Mouse (Mus musculus) intestine, embryonic 16.5 days (tissue): ENCODE results near the gene Uckl1. TPM values are rescaled to one million over a fixed set of nuclear protein-coding genes. Genes with fewer than 3 reads are reported as not detected.

Experiments used
- ATAC-seq: fragments of 200-750 bp; cut with Nextera tagmentation; 2 replicates; pipeline ENCODE4 v1.8.0; 2017; ENCODE audit warnings: moderate TSS enrichment, moderate library complexity
- H3K27ac ChIP-seq: fragments of 300-500 bp; sonication (generic); 2 replicates; pipeline ENCODE4 v1.5.1; 2014; ENCODE audit warnings: mild to moderate bottlenecking, low read length
- H3K27me3 ChIP-seq: fragments of 300-500 bp; sonication (generic); replicated peaks from 2 replicates; pipeline ENCODE4 v1.6.1; 2014; ENCODE audit warnings: low read length, control low read depth, mixed read lengths; ENCODE audit not compliant: control insufficient read depth, insufficient read depth
- H3K36me3 ChIP-seq: fragments of 300-500 bp; sonication (generic); 2 replicates; pipeline ENCODE4 v1.6.1; 2014; ENCODE audit warnings: low read length, control low read depth; ENCODE audit not compliant: control insufficient read depth, insufficient read depth
- H3K4me1 ChIP-seq: fragments of 300-500 bp; sonication (generic); 2 replicates; pipeline ENCODE4 v1.6.1; 2014; ENCODE audit warnings: low read length, control low read depth, mixed read lengths; ENCODE audit not compliant: control insufficient read depth, insufficient read depth
- H3K4me2 ChIP-seq: fragments of 300-500 bp; sonication (generic); 2 replicates; pipeline ENCODE4 v1.6.1; 2014; ENCODE audit warnings: low read depth, low read length, control low read depth
- H3K4me3 ChIP-seq: fragments of 300-500 bp; sonication (generic); 2 replicates; pipeline ENCODE4 v1.5.1; 2014; ENCODE audit warnings: mild to moderate bottlenecking, low read length
- H3K9ac ChIP-seq: fragments of 300-500 bp; sonication (generic); 2 replicates; pipeline ENCODE4 v1.6.1; 2014; ENCODE audit warnings: low read depth, low read length
- H3K9me3 ChIP-seq: fragments of 300-500 bp; sonication (generic); 2 replicates; pipeline ENCODE4 v1.6.1; 2016; ENCODE audit warnings: low read length, control low read depth; ENCODE audit not compliant: control insufficient read depth
- WGBS: fragments of 180-500 bp; shearing (Covaris S2); extraction: QIAGEN DNeasy Blood & Tissue Kit; methylation state at CpG from one replicate; pipeline ENCODE4 v1.1.7; 2014; 5-methylcytosine and 5-hydroxymethylcytosine counted together
- polyA plus RNA-seq: library from polyadenylated mRNA; unstranded; fragments of >200 nt; fragmentation: Nextera tagmentation; extraction: Ambion mirVana; gene quantifications from 2 replicates; pipeline ENCODE4 v1.2.1, GENCODE M21; 2015

The Uckl1 gene
- polyA plus RNA-seq, 1 experiment from 2014 or later: 78.0 TPM

DNA sequence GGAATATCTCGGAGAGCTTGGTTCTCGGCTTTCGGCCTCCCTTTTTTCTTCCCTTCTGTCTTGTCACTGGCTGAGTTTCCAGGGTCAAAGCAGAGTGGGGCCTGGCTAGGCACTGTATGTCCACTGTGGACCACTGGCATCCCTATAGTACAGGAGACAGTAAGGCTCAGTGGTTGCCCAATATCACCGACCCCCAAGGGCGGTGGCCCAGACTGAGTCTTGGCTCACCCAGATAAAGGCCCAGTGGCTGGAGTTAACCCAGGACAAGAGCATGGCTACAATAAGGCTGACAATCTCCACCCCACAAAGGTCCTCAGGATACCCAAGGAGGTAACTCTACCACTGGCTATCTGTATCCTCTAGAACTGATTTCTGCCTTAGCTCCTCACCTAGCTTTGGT is 5.8 kb upstream of the Uckl1 start:
- ATAC-seq: no peak
- Histone ChIP-seq H3K4me3 (no peak overlapping the region), H3K4me2 (no peak overlapping the region), H3K9me3 (no peaks in the 10 kb centered on the region), H3K27me3 (no peaks in the 10 kb centered on the region), H3K4me1 (peaks cover 8% of the 10 kb centered on the region), H3K36me3 (peaks cover 20% of the 10 kb centered on the region; the same call in 1 of the 2 replicates), H3K9ac (no peak overlapping the region), H3K27ac (no peak overlapping the region)
- WGBS: 91% methylated on average over 5 of the region's 5 CpGs

DNA sequence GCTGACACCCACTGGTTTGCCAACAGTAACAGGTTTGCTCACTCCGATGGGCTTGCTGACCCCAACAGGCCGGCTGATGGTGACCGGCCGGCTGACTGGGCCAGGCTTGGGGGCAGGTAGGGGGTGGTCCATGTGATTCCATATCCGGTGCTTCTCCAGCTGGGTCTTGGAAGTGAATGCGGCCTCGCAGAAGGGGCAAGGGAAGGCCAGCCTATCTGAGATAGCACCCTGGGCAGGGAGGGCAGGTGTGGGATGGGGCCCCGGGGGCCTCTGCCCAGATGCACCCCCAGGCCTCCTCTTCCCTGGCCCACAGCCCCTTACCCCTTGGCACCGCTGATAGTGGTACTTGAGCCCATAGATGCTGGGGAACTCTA is 5.0 kb upstream of the Uckl1 start:
- no peak overlapping the region for H3K9ac ChIP-seq
- H3K9me3 ChIP-seq: no peaks in the 10 kb centered on the region
- no peak overlapping the region for H3K4me3 ChIP-seq
- peaks cover 8% of the 10 kb centered on the region for H3K4me1 ChIP-seq
- H3K4me2 ChIP-seq: no peak overlapping the region
- no peaks in the 10 kb centered on the region for H3K27me3 ChIP-seq
- peaks cover 20% of the 10 kb centered on the region; the same call in 1 of the 2 replicates for H3K36me3 ChIP-seq
- no peak for ATAC-seq
- WGBS: 95% methylated on average over 9 of the region's 9 CpGs
- no peak overlapping the region for H3K27ac ChIP-seq

DNA sequence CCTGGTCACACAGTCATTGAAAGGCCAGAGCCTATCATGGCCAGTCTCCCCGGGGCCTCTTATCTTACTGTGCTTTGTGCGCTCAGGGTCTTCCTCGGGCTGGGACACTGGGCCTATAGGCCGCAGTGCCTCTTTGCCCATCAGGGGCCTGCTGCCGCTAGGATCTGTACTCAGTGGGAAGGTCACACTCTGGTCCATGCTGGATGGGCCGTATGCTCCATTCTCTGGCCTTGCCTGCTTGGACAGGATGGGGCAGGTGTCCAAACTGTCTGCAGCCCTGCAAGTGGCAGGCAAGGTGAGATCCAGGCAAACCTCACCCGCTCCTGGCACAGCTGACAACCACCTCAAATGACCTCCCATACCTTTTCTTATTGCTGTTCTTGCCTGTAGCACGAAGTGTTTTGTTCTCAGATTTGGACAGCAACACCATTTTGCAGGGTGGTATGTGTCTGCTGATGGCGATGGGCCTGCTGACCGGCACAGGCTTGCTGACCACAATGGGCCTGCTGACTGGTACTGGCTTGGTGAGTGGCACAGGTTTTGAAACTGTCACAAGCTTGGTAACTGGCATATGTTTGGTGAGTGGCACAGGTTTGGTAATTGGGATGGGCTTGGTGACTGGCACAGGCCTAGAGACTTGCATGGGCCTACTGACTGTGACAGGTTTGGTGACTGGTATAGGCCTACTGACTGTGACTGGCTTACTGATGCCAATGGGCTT is 4.5 kb upstream of the Uckl1 start:
- Histone ChIP-seq H3K36me3 (peaks cover 20% of the 10 kb centered on the region; the same call in 1 of the 2 replicates), H3K4me3 (no peak overlapping the region), H3K9ac (no peak overlapping the region), H3K27me3 (no peaks in the 10 kb centered on the region), H3K9me3 (no peaks in the 10 kb centered on the region), H3K27ac (no peak overlapping the region), H3K4me1 (peaks cover 8% of the 10 kb centered on the region), H3K4me2 (no peak overlapping the region)
- WGBS: 91% methylated on average over 10 of the region's 10 CpGs
- no peak for ATAC-seq

- Histone ChIP-seq H3K4me3 (no peak overlapping the region), H3K9me3 (no peaks in the 10 kb centered on the region), H3K9ac (no peak overlapping the region), H3K27ac (no peak overlapping the region), H3K27me3 (no peaks in the 10 kb centered on the region), H3K4me2 (no peak overlapping the region), H3K36me3 (peaks cover 20% of the 10 kb centered on the region; the same call in 1 of the 2 replicates), H3K4me1 (peaks cover 8% of the 10 kb centered on the region)
- WGBS: 89% methylated on average over 11 of the region's 11 CpGs
- ATAC-seq: no peak
These were observed 3.6 kb upstream of the Uckl1 start for GRCm38 (mm10) chr2:181588229-181588780.

- H3K4me1 ChIP-seq: peaks cover 8% of the 10 kb centered on the region
- no peak overlapping the region for H3K4me2 ChIP-seq
- no peak overlapping the region for H3K27ac ChIP-seq
- H3K9me3 ChIP-seq: no peaks in the 10 kb centered on the region
- ATAC-seq: no peak
- no peak overlapping the region for H3K9ac ChIP-seq
- 79% methylated on average over 6 of the region's 6 CpGs for WGBS
- H3K27me3 ChIP-seq: no peaks in the 10 kb centered on the region
- H3K36me3 ChIP-seq: peaks cover 20% of the 10 kb centered on the region; the same call in 1 of the 2 replicates
- H3K4me3 ChIP-seq: no peak overlapping the region
These were observed 3.1 kb upstream of the Uckl1 start for GRCm38 (mm10) chr2:181587796-181588195.

DNA sequence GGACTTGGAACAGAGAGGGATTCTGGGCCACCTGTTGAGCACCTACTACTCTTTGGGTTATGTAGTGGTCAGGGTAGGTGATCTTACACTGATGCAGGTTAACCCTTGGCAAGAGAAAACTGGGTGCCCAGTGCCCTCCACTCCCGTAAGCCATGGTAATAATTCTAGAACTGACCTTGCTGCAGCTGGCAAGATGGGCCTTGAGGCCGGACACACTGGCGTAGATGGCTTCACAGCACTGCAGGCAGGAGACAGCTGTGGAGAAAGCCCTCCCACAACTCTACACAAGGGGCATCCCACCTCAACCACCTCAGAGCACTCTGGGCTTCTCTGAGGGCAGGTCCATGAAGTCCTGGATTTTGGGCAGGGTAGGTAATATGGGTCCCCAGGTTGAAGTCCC is 1.4 kb upstream of the Uckl1 start:
- no peak overlapping the region for H3K4me3 ChIP-seq
- WGBS: 93% methylated on average over 3 of the region's 3 CpGs
- no peak overlapping the region for H3K27ac ChIP-seq
- no peaks in the 10 kb centered on the region for H3K27me3 ChIP-seq
- no peak overlapping the region for H3K9ac ChIP-seq
- H3K4me1 ChIP-seq: peaks cover under 1% of the 10 kb centered on the region
- H3K9me3 ChIP-seq: no peaks in the 10 kb centered on the region
- ATAC-seq: no peak
- no peak overlapping the region for H3K4me2 ChIP-seq
- H3K36me3 ChIP-seq: peaks cover 20% of the 10 kb centered on the region; the same call in 1 of the 2 replicates

DNA sequence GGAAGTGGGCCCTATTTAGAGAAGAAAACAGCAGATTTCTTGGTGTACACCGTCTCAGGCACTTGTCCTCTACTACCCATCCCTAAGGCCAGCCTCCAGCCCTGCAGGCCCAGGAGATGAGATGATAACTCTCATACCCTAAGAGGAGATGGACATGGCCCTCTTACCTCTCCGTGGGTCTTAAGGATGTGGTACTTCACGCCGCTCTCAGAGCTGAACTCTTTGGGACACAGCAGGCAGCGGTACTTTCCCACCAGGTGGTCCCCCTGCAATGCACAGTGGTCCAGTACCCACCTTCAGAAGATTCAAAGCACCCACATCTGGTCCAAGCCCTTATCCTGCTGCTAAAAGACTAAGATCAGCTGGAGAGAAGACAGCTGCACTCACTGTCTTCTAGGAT is 814 bp upstream of the Uckl1 start:
- ATAC-seq: no peak
- H3K27ac ChIP-seq: no peak overlapping the region
- H3K27me3 ChIP-seq: no peaks in the 10 kb centered on the region
- H3K4me3 ChIP-seq: no peak overlapping the region
- H3K36me3 ChIP-seq: peaks cover 20% of the 10 kb centered on the region; the same call in 1 of the 2 replicates
- H3K9ac ChIP-seq: no peak overlapping the region
- 93% methylated on average over 5 of the region's 5 CpGs for WGBS
- no peaks in the 10 kb centered on the region for H3K9me3 ChIP-seq
- no peak overlapping the region for H3K4me2 ChIP-seq
- peaks cover 4% of the 10 kb centered on the region; the same call in 1 of the 2 replicates for H3K4me1 ChIP-seq

DNA sequence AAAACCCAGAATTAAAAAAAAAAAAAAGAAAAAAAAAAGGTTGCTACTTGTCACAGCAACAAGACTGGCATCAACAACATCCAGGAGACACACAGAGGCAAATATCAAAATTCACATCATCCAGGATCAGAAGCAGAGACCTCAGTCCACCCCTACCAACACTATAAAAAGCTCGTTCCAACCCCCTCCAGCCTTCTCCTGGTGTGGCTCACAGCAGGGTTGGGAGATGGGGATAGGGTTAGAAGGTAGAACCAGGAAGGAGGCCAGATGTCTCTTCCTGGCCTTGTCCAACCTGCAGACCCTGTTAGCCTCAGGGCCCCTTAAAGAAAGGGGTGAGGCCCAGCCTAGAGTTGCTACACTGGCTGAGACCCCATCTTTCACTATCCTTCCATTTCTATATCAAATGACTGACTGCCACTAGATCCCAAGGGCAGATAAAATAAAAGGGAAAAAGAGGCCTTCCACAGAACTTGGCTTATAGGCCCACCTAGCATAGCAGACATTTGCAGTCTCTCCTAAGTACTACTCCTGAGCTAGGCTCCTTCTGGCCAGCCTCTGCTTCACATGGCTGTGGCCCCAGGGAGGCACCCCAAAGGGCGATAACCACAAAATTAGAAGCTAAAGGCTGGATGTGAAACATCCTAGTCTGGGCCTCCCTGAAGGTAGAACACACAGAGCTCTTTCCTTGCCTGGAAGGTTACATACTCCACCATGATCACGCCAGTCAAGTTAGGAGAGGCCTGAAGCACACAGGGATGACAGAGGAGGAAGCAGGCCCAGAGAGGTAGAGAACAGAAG is 1.0 kb downstream of the Uckl1 start:
- 91% methylated on average over 3 of the region's 3 CpGs for WGBS
- no peak for ATAC-seq
- Histone ChIP-seq H3K27me3 (no peaks in the 10 kb centered on the region), H3K27ac (no peak overlapping the region), H3K4me1 (peaks cover 20% of the 10 kb centered on the region), H3K36me3 (0 out of 2 replicates have a peak, but pooled peaks cover 14% of the 10 kb centered on the region), H3K9ac (no peak overlapping the region), H3K9me3 (no peaks in the 10 kb centered on the region), H3K4me3 (no peak overlapping the region), H3K4me2 (no peak overlapping the region)

- Histone ChIP-seq H3K4me1 (peaks cover 22% of the 10 kb centered on the region), H3K9ac (no peak overlapping the region), H3K9me3 (no peaks in the 10 kb centered on the region), H3K4me3 (no peak overlapping the region), H3K27me3 (no peaks in the 10 kb centered on the region), H3K36me3 (0 out of 2 replicates have a peak, but pooled peaks cover 10% of the 10 kb centered on the region), H3K4me2 (no peak overlapping the region), H3K27ac (no peak overlapping the region)
- 68% methylated on average over 1 of the region's 1 CpGs for WGBS
- ATAC-seq: no peak
These were observed 1.8 kb downstream of the Uckl1 start for GRCm38 (mm10) chr2:181582939-181583338.
